ENCODE assay signal across 8 mouse cellular contexts in the genomic region with DNA sequence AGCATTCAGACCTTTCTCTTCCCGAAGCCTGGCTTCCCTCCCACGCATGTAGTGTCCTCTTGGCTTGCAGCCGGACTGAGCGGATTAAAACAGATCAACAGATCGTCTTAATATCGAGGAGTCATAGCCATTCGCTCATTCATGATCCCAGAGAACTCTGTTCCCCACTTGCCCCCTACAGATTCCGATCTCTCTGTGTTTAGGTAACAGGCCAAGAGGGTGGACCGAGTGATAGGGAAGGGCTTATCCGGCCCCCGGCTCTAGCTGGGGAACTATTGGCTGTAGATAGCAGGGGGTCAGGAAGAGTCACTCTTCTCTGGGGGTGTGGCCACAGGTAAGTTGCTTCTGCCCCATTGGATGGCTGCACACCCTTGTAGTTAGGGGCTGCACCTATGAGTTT.
DNase-seq lines count a peak whose midpoint lies in the region; ATAC-seq and TF ChIP-seq lines count a peak whose summit lies in the region.

No protein-coding gene starts in this region.

- no peak for TF ChIP-seq POLR2A in lung, adult 2 months (IDR thresholded peaks at IDR 0.05; ENCODE audit: borderline replicate concordance, extremely low read depth, low read depth, low read length)

- WGBS in lung, adult 2 months, result 10% methylated on average over 11 of the region's 11 CpGs
- WGBS in forebrain, embryonic 15.5 days, result 7% methylated on average over 11 of the region's 11 CpGs
- WGBS in hindbrain, embryonic 15.5 days, result 10% methylated on average over 11 of the region's 11 CpGs
- WGBS in liver, embryonic 12.5 days (ENCODE audit: insufficient replicate concordance), result 4% methylated on average over 11 of the region's 11 CpGs

- H3K4me2 ChIP-seq in forebrain, embryonic 15.5 days (replicated peaks), result peak overlapping the region; percentile 28; the same call in 1 of the 2 replicates
- H3K4me2 ChIP-seq in hindbrain, embryonic 15.5 days, result peak overlapping the region; percentile 47
- H3K4me2 ChIP-seq in liver, embryonic 12.5 days, result peak overlapping the region; percentile 78

- no peak overlapping the region for H3K9ac ChIP-seq in forebrain, embryonic 15.5 days (replicated peaks)
- H3K9ac ChIP-seq in hindbrain, embryonic 15.5 days, result no peak overlapping the region
- H3K9ac ChIP-seq in liver, embryonic 12.5 days, result peak overlapping the region; percentile 65

- H3K4me1 ChIP-seq in lung, adult 2 months (ENCODE audit: control insufficient read depth, insufficient read depth, low read length), result peaks cover 14% of the 10 kb centered on the region
- H3K4me1 ChIP-seq in forebrain, embryonic 15.5 days, result peaks cover 24% of the 10 kb centered on the region
- H3K4me1 ChIP-seq in hindbrain, embryonic 15.5 days (replicated peaks), result peaks cover 28% of the 10 kb centered on the region
- H3K4me1 ChIP-seq in liver, embryonic 12.5 days, result peaks cover 43% of the 10 kb centered on the region

- TF ChIP-seq CTCF in lung, adult 2 months (IDR thresholded peaks at IDR 0.05; ENCODE audit: insufficient read depth, low read length), result no peak

- no peaks in the 10 kb centered on the region for H3K9me3 ChIP-seq in forebrain, embryonic 15.5 days
- H3K9me3 ChIP-seq in hindbrain, embryonic 15.5 days, result no peaks in the 10 kb centered on the region
- no peaks in the 10 kb centered on the region for H3K9me3 ChIP-seq in liver, embryonic 12.5 days (replicated peaks)

- no peak for ATAC-seq in forebrain, embryonic 15.5 days (replicated peaks)
- ATAC-seq in hindbrain, embryonic 15.5 days (ENCODE audit: low FRiP score, low read depth), result no peak; the same call in 1 of the 2 replicates
- peak; percentile 96 for ATAC-seq in liver, embryonic 12.5 days
- no peak for ATAC-seq in inflammation-experienced regulatory T-cells, adult 6 months

- peaks cover 5% of the 10 kb centered on the region; the same call in 1 of the 2 replicates for H3K36me3 ChIP-seq in forebrain, embryonic 15.5 days
- no peaks in the 10 kb centered on the region for H3K36me3 ChIP-seq in hindbrain, embryonic 15.5 days
- H3K36me3 ChIP-seq in liver, embryonic 12.5 days, result no peaks in the 10 kb centered on the region

- H3K27ac ChIP-seq in forebrain, embryonic 15.5 days (replicated peaks), result no peak overlapping the region
- H3K27ac ChIP-seq in hindbrain, embryonic 15.5 days (replicated peaks), result no peak overlapping the region
- H3K27ac ChIP-seq in liver, embryonic 12.5 days, result peak overlapping the region; percentile 81

- DNase-seq in lung, adult 2 months, result peak; percentile 24
- no peak for DNase-seq in lung, postnatal 25 days (ENCODE audit: low spot score)
- DNase-seq in retina, adult 2 months (ENCODE audit: low read depth, low spot score), result peak; percentile 37
- DNase-seq in thymus, postnatal 25 days, result no peak

- H3K27me3 ChIP-seq in forebrain, embryonic 15.5 days, result no peaks in the 10 kb centered on the region
- H3K27me3 ChIP-seq in hindbrain, embryonic 15.5 days, result no peaks in the 10 kb centered on the region
- H3K27me3 ChIP-seq in liver, embryonic 12.5 days (replicated peaks), result peaks cover 36% of the 10 kb centered on the region

- no peak overlapping the region for H3K4me3 ChIP-seq in lung, adult 2 months (replicated peaks; ENCODE audit: extremely low read depth, low read depth, low read length)
- H3K4me3 ChIP-seq in forebrain, embryonic 15.5 days, result no peak overlapping the region
- H3K4me3 ChIP-seq in hindbrain, embryonic 15.5 days, result 0 out of 2 replicates have a peak overlapping the region, but pooled peaks have one; percentile 4
- H3K4me3 ChIP-seq in liver, embryonic 12.5 days, result peak overlapping the region; percentile 51

Comparison
In these comparisons a context has a peak if more than half of its experiments do, and no peak if none do; other contexts are left out.
1. DNase-seq: peak in lung, adult 2 months (single experiment) and retina, adult 2 months (single experiment); none in lung, postnatal 25 days (single experiment) and thymus, postnatal 25 days (single experiment).
2. H3K4me3 ChIP-seq: peak in hindbrain, embryonic 15.5 days (single experiment) and liver, embryonic 12.5 days (single experiment); none in lung, adult 2 months (single experiment) and forebrain, embryonic 15.5 days (single experiment).
3. H3K4me2 ChIP-seq: peak in every context shown above with its lines; median percentile 78 in liver, embryonic 12.5 days; 47 in hindbrain, embryonic 15.5 days; 28 in forebrain, embryonic 15.5 days.